Mouse (Mus musculus) cerebellum, adult 2 months (tissue): ENCODE measurements at regions not wholly inside any gene's neighbourhood (a gene's known extent, or its start where the extent isn't known, plus 50 kb on each side); places are given as distances from the start of the nearest gene placed in this dataset.

ENCODE experiments used
- CTCF ChIP-seq: fragments of 200-500 bp; IDR thresholded peaks from 2 replicates; pipeline ENCODE4 v1.5.1; 2011; ENCODE audit warnings: low read depth, mild to moderate bottlenecking, control low read depth, low read length, moderate library complexity, borderline replicate concordance; ENCODE audit not compliant: insufficient read depth
- POLR2A ChIP-seq: fragments of 200-500 bp; IDR thresholded peaks from 2 replicates; pipeline ENCODE4 v1.6.1; 2011; ENCODE audit warnings: low read length, control low read depth, borderline replicate concordance; ENCODE audit not compliant: insufficient read depth

GRCm38 (mm10) chr17:27329791-27330190, 125.5 kb upstream of the Lemd2 start:
- TF ChIP-seq POLR2A (no peak), CTCF (no peak)
